10 mouse cellular contexts compared by ENCODE assay signal in the genomic region with DNA sequence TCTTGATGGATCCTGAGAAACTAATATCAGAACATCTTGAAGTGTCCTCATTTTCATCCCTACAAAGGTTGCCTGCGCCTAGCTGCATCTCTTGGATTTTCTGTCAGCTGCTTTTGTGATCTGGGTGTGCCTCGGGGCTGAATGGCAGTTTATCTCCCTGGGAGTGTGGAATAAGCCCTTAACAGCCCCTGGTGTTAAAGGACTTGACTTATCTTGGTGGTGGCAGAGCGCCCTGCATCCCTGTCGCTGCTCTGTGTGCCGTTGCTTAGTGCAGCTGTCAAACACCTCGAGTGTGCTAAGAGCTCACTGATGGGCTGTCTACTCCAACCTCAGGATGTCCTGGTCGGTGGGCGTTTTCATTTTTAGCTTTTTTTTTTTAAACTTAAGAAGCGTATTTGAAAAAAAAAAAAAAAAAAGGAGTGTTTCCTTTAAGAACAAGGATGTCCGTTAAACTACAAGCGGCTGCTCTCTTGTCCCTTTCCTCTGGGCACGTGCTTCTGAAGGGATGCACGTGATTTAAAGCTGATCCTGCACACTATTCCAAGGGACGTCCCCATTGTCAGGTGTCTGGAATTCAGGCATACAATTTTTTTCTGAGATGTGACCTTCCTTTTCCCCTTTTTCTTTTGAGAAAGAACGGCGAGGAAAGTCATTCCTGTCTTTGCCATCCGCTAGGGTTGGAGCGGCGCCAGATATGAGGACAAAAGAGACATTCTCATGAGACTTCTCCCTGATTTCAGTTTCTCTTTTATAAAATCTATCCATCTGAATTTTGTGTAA. TPM values are rescaled to one million over a fixed set of nuclear protein-coding genes. Genes with fewer than 3 reads are reported as not detected.
DNase-seq lines count a peak whose midpoint lies in the region; ATAC-seq lines count a peak whose summit lies in the region.
"Had no signal": no experiment of that assay in that cellular context is flagged by ENCODE, and none has a peak within 500 bp of the region (broad histone marks: within the 10 kb centered on the region; RNA-seq: fewer than 3 reads in every experiment).

No protein-coding gene starts in this region.

- WGBS in liver, embryonic 13.5 days (ENCODE audit: insufficient replicate concordance) = 41% methylated on average over 19 of the region's 19 CpGs
- WGBS in liver, embryonic 12.5 days (ENCODE audit: insufficient replicate concordance) = 48% methylated on average over 19 of the region's 19 CpGs
- WGBS in heart, embryonic 16.5 days = 23% methylated on average over 19 of the region's 19 CpGs

- no peaks in the 10 kb centered on the region for H3K9me3 ChIP-seq in liver, embryonic 13.5 days (replicated peaks)
- H3K9me3 ChIP-seq in liver, embryonic 12.5 days (replicated peaks) = no peaks in the 10 kb centered on the region
- H3K9me3 ChIP-seq in heart, embryonic 16.5 days (replicated peaks; ENCODE audit: control insufficient read depth, low read length) = no peaks in the 10 kb centered on the region

- peak; percentile 2 for DNase-seq in cerebellum, adult 11 months
- no peak for DNase-seq in liver, embryonic 13.5 days
- DNase-seq in embryo, embryonic 11 days = no peak

- no peak overlapping the region for H3K4me2 ChIP-seq in liver, embryonic 13.5 days
- no peak overlapping the region for H3K4me2 ChIP-seq in liver, embryonic 12.5 days
- H3K4me2 ChIP-seq in heart, embryonic 16.5 days (ENCODE audit: low read depth, low read length) = peak overlapping the region; percentile 53

- H3K27me3 ChIP-seq in liver, embryonic 13.5 days = no peaks in the 10 kb centered on the region
- H3K27me3 ChIP-seq in liver, embryonic 12.5 days (replicated peaks) = no peaks in the 10 kb centered on the region
- peaks cover 54% of the 10 kb centered on the region for H3K27me3 ChIP-seq in heart, embryonic 16.5 days (ENCODE audit: control insufficient read depth, insufficient read depth, low read length)

- ATAC-seq in cerebellum, adult (ENCODE audit: insufficient number of reproducible peaks, low FRiP score, low TSS enrichment) = no peak
- ATAC-seq in liver, embryonic 13.5 days (ENCODE audit: low read depth) = peak; percentile 61; the same call in 1 of the 2 replicates
- ATAC-seq in liver, embryonic 12.5 days = no peak
- ATAC-seq in heart, embryonic 16.5 days (replicated peaks; ENCODE audit: extremely low read depth, insufficient read depth, low FRiP score) = peak; percentile 81
- peak; percentile 87 for ATAC-seq in megakaryocyte progenitor cell, adult 5-6 weeks (replicated peaks; ENCODE audit: poor library complexity)
- no peak for ATAC-seq in activated CD4-positive, CD25-positive, alpha-beta regulatory T cell, adult 4 months

- no peak overlapping the region for H3K4me3 ChIP-seq in liver, embryonic 13.5 days (replicated peaks)
- no peak overlapping the region for H3K4me3 ChIP-seq in liver, embryonic 12.5 days
- peak overlapping the region; percentile 23 for H3K4me3 ChIP-seq in heart, embryonic 16.5 days (ENCODE audit: low read length)

- 0 out of 2 replicates have a peak, but pooled peaks cover 7% of the 10 kb centered on the region for H3K4me1 ChIP-seq in liver, embryonic 13.5 days (replicated peaks)
- H3K4me1 ChIP-seq in liver, embryonic 12.5 days = peaks cover 15% of the 10 kb centered on the region
- peaks cover 23% of the 10 kb centered on the region for H3K4me1 ChIP-seq in heart, embryonic 16.5 days (ENCODE audit: control insufficient read depth, insufficient read depth, low read length)

- H3K27ac ChIP-seq in liver, embryonic 13.5 days = no peak overlapping the region
- no peak overlapping the region for H3K27ac ChIP-seq in liver, embryonic 12.5 days
- H3K27ac ChIP-seq in heart, embryonic 16.5 days (ENCODE audit: low read length) = peak overlapping the region; percentile 59

- no peak overlapping the region for H3K9ac ChIP-seq in liver, embryonic 13.5 days
- H3K9ac ChIP-seq in liver, embryonic 12.5 days = no peak overlapping the region
- H3K9ac ChIP-seq in heart, embryonic 16.5 days (ENCODE audit: low read length) = no peak overlapping the region

- no peaks in the 10 kb centered on the region for H3K36me3 ChIP-seq in liver, embryonic 13.5 days
- no peaks in the 10 kb centered on the region for H3K36me3 ChIP-seq in liver, embryonic 12.5 days
- no peaks in the 10 kb centered on the region for H3K36me3 ChIP-seq in heart, embryonic 16.5 days (ENCODE audit: control insufficient read depth, insufficient read depth)

RNA-seq across cellular contexts. Expression of a gene that starts 4.6 kb away (rescaled TPM):
- 0.12 and 0.15 TPM in 2 replicates for polyA plus RNA-seq in liver, embryonic 13.5 days (2015; fragmentation: Nextera tagmentation; extraction: Ambion mirVana)
- polyA plus RNA-seq in liver, embryonic 12.5 days (2016; fragmentation: Nextera tagmentation; extraction: Ambion mirVana) = 0.32 and 0.35 TPM in 2 replicates
- 3.7 and 7.5 TPM in 2 replicates for polyA plus RNA-seq in heart, embryonic 16.5 days (2015; fragmentation: Nextera tagmentation; extraction: Ambion mirVana)
- total RNA-seq in megakaryocyte progenitor cell, adult 5-6 weeks (2015) = not detected in 2 replicates
- total RNA-seq in megakaryocyte progenitor cell, adult 5-6 weeks (2017) = not detected in 2 replicates
- polyA plus RNA-seq in activated CD4-positive, CD25-positive, alpha-beta regulatory T cell, adult 4 months (2017; shearing (Covaris generic)) = not detected
- total RNA-seq: neutrophil, adult 5-6 weeks had no signal

RNA-seq across cellular contexts. Expression of a gene that starts 35.5 kb away (rescaled TPM):
- 0.13 TPM in 1 of 2 replicates, not detected in the other for polyA plus RNA-seq in liver, embryonic 13.5 days (2015; fragmentation: Nextera tagmentation; extraction: Ambion mirVana)
- not detected in 2 replicates for polyA plus RNA-seq in liver, embryonic 12.5 days (2016; fragmentation: Nextera tagmentation; extraction: Ambion mirVana)
- 0.62 and 1.4 TPM in 2 replicates for polyA plus RNA-seq in heart, embryonic 16.5 days (2015; fragmentation: Nextera tagmentation; extraction: Ambion mirVana)
- not detected in 2 replicates for total RNA-seq in megakaryocyte progenitor cell, adult 5-6 weeks (2015)
- not detected in 2 replicates for total RNA-seq in megakaryocyte progenitor cell, adult 5-6 weeks (2017)
- not detected for polyA plus RNA-seq in activated CD4-positive, CD25-positive, alpha-beta regulatory T cell, adult 4 months (2017; shearing (Covaris generic))
- total RNA-seq: neutrophil, adult 5-6 weeks had no signal

RNA-seq across cellular contexts. Expression of a gene that starts 51.1 kb away (rescaled TPM):
- not detected in 2 replicates for polyA plus RNA-seq in liver, embryonic 13.5 days (2015; fragmentation: Nextera tagmentation; extraction: Ambion mirVana)
- polyA plus RNA-seq in liver, embryonic 12.5 days (2016; fragmentation: Nextera tagmentation; extraction: Ambion mirVana) = not detected in 2 replicates
- polyA plus RNA-seq in heart, embryonic 16.5 days (2015; fragmentation: Nextera tagmentation; extraction: Ambion mirVana) = not detected in 2 replicates
- total RNA-seq in megakaryocyte progenitor cell, adult 5-6 weeks (2015) = not detected in 2 replicates
- total RNA-seq in megakaryocyte progenitor cell, adult 5-6 weeks (2017) = not detected in 2 replicates
- not detected for polyA plus RNA-seq in activated CD4-positive, CD25-positive, alpha-beta regulatory T cell, adult 4 months (2017; shearing (Covaris generic))
- total RNA-seq: layer of hippocampus, postnatal 25 days; neutrophil, adult 5-6 weeks had no signal

Comparison
In these comparisons a context has a peak if more than half of its experiments do, and no peak if none do; other contexts are left out.
1. ATAC-seq: peak in liver, embryonic 13.5 days (single experiment), heart, embryonic 16.5 days (single experiment) and megakaryocyte progenitor cell, adult 5-6 weeks (single experiment); none in cerebellum, adult (single experiment), liver, embryonic 12.5 days (single experiment) and activated CD4-positive, CD25-positive, alpha-beta regulatory T cell, adult 4 months (single experiment).